Mouse (Mus musculus): ENCODE measurements around the gene Il12rb2.

DNA sequence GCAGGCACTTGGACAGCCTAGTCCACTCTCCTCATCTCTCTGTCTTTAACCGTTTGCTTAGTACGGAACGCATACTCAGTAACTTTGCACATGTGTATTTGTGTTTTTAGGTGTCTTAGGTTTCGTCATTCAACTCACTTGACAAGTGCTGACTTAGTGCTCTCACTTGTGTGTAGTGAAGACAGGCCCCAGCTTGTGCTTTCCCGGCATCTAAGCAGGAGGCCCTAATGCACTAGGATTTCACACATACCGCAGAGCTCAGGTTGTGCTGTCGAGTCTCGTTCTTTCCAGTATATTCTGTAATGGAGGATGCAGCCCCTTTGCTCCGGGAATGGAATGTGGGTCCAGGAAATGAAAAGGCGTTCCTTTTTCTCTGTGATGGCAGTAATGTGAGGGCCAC is 72.8 kb downstream of the Il12rb2 start:
- no peak for TF ChIP-seq SIN3A (IDR thresholded peaks at IDR 0.05; ENCODE audit: low read length)
- no peak for TF ChIP-seq TCF12 (IDR thresholded peaks at IDR 0.05; ENCODE audit: low read depth, low read length)
- no peak for TF ChIP-seq POLR2A (IDR thresholded peaks at IDR 0.05; ENCODE audit: low read depth, low read length)
- TF ChIP-seq JUND (conservative IDR thresholded peaks at IDR 0.05; ENCODE audit: low read depth, low read length): no peak
- TF ChIP-seq CTCF (conservative IDR thresholded peaks at IDR 0.05 in 1 of 2, IDR thresholded peaks at IDR 0.05 in 1 of 2; ENCODE audit: low read depth in 2 of 2, low read length in 2 of 2): no peak
- no peak for TF ChIP-seq MXI1 (IDR thresholded peaks at IDR 0.05; ENCODE audit: low read depth, low read length)

Data from CH12.LX (cell line).